Mouse (Mus musculus) heart, adult 9 months (tissue): ENCODE data around the gene Gdf1.

Experiments used
- DNase-seq, 2 experiments: peaks; one replicate each; pipeline ENCODE4 v3.0.0; 2022; ENCODE audit warnings: low spot score in 2 of 2

Gene Gdf1

GRCm38 (mm10) chr8:70364066-70364465 is 34.4 kb downstream of the Gdf1 start:
- peak; percentile 54 to 66 for DNase-seq

- no peak for DNase-seq
Measured at GRCm38 (mm10) chr8:70366588-70366987, 37.0 kb downstream of the Gdf1 start.

GRCm38 (mm10) chr8:70370476-70370875 is 40.9 kb downstream of the Gdf1 start:
- DNase-seq: no peak

- no peak for DNase-seq
Measured at GRCm38 (mm10) chr8:70371951-70372350, 42.3 kb downstream of the Gdf1 start.

- DNase-seq: no peak
Measured at GRCm38 (mm10) chr8:70373397-70374317, 44.0 kb downstream of the Gdf1 start, which contains the start of gene Comp. Comp (plus strand) TSS chr8:70373558.

GRCm38 (mm10) chr8:70374318-70374927 is 44.8 kb downstream of the Gdf1 start:
- peak; percentile 63 to 65 for DNase-seq

- no peak for DNase-seq
Measured at GRCm38 (mm10) chr8:70375212-70375859, 45.7 kb downstream of the Gdf1 start.

- DNase-seq: no peak
Measured at GRCm38 (mm10) chr8:70376275-70376741, 46.7 kb downstream of the Gdf1 start.

GRCm38 (mm10) chr8:70377049-70377448 is 47.4 kb downstream of the Gdf1 start:
- no peak for DNase-seq

GRCm38 (mm10) chr8:70380069-70380468 is 50.5 kb downstream of the Gdf1 start:
- no peak for DNase-seq
